Mouse (Mus musculus) lung, postnatal 0 days (tissue): Measurements from ENCODE around the gene Maged1. TPM values are rescaled to one million over a fixed set of nuclear protein-coding genes. Genes with fewer than 3 reads are reported as not detected.
"Not testable (repeated sequence)": the region's sequence is repeated elsewhere in the genome, so short reads cannot be mapped to it uniquely, and the experiment has no call there.

ENCODE experiments used
- ATAC-seq: fragments of 200-750 bp; cut with Nextera tagmentation; 2 replicates; pipeline ENCODE4 v1.8.0; 2017; ENCODE audit warnings: moderate library complexity
- DNase-seq: peaks from one replicate; pipeline ENCODE4 v3.0.0-alpha.2; 2016; ENCODE audit warnings: low spot score
- H3K27ac ChIP-seq: fragments of 300-500 bp; sonication (generic); 2 replicates; pipeline ENCODE4 v1.5.1; 2014; ENCODE audit warnings: antibody characterized with exemption, mild to moderate bottlenecking, low read length, mixed read lengths
- H3K27me3 ChIP-seq: fragments of 300-500 bp; sonication (generic); replicated peaks from 2 replicates; pipeline ENCODE4 v1.6.1; 2014; ENCODE audit warnings: low read length, mixed read lengths; ENCODE audit not compliant: insufficient read depth
- H3K36me3 ChIP-seq: fragments of 300-500 bp; sonication (generic); 2 replicates; pipeline ENCODE4 v1.6.1; 2014; ENCODE audit warnings: low read length, mixed read lengths; ENCODE audit not compliant: insufficient read depth
- H3K4me1 ChIP-seq: fragments of 300-500 bp; sonication (generic); 2 replicates; pipeline ENCODE4 v1.6.1; 2014; ENCODE audit warnings: antibody characterized with exemption, low read depth, low read length, mixed read lengths; ENCODE audit not compliant: insufficient read depth
- H3K4me2 ChIP-seq: fragments of 300-500 bp; sonication (generic); replicated peaks from 2 replicates; pipeline ENCODE4 v1.6.1; 2014; ENCODE audit warnings: low read depth, mild to moderate bottlenecking, low read length, moderate library complexity, mixed read lengths
- H3K4me3 ChIP-seq: fragments of 300-500 bp; sonication (generic); 2 replicates; pipeline ENCODE4 v1.5.1; 2014; ENCODE audit warnings: low read depth, low read length
- H3K9ac ChIP-seq: fragments of 300-500 bp; sonication (generic); replicated peaks from 2 replicates; pipeline ENCODE4 v1.6.1; 2014; ENCODE audit warnings: low read depth, mild to moderate bottlenecking
- H3K9me3 ChIP-seq: fragments of 300-500 bp; sonication (generic); 2 replicates; pipeline ENCODE4 v1.6.1; 2016; ENCODE audit warnings: low read length, mixed read lengths
- CTCF ChIP-seq: IDR thresholded peaks from 2 replicates; pipeline ENCODE4 v1.5.1; 2016; ENCODE audit warnings: antibody characterized with exemption, mild to moderate bottlenecking
- EP300 ChIP-seq: IDR thresholded peaks from 2 replicates; pipeline ENCODE4 v1.6.1; 2016; ENCODE audit warnings: antibody characterized with exemption, mild to moderate bottlenecking, control low read depth
- WGBS: fragments of 180-500 bp; shearing (Covaris S2); extraction: QIAGEN DNeasy Blood & Tissue Kit; methylation state at CpG from one replicate; pipeline ENCODE4 v1.1.7; 2014; 5-methylcytosine and 5-hydroxymethylcytosine counted together
- polyA plus RNA-seq: library from polyadenylated mRNA; unstranded; fragments of >200 nt; fragmentation: Nextera tagmentation; extraction: Ambion mirVana; gene quantifications from 2 replicates; pipeline ENCODE4 v1.2.1, GENCODE M21; 2015

Gene Maged1
- polyA plus RNA-seq, 1 experiment from 2014 or later = 222 TPM

DNA sequence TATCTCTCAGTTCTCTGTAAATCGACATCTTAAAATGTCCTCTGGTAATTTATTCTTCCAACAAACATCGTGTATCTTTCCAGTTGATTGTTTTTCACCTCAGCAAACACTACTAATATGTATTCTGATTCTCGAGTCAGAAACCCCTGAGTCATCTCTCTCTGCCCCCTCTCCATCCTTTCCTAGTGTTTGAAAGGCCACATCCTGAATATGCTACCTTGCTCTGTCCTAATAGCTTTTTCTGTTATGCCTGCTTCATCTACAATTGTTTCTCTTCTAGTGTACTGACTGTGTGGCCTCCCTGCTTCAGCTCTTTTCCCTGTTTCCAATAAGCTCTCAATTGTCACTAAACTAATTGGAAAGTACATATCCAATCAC lies 33.5 kb downstream of the Maged1 start:
- Histone ChIP-seq H3K9ac (no peak overlapping the region), H3K4me2 (no peak overlapping the region), H3K36me3 (no peaks in the 10 kb centered on the region), H3K9me3 (no peaks in the 10 kb centered on the region), H3K27ac (no peak overlapping the region), H3K27me3 (no peaks in the 10 kb centered on the region), H3K4me3 (no peak overlapping the region), H3K4me1 (no peaks in the 10 kb centered on the region)
- no peak for TF ChIP-seq CTCF
- TF ChIP-seq EP300 = no peak
- ATAC-seq (no peak), DNase-seq (no peak)
- 53% methylated on average over 3 of the region's 3 CpGs for WGBS

GRCm38 (mm10) chrX:94507698-94508441 lies 34.1 kb downstream of the Maged1 start:
- H3K27me3 ChIP-seq, DNase-seq, H3K9me3 ChIP-seq, ATAC-seq, H3K36me3 ChIP-seq, H3K4me3 ChIP-seq, H3K4me2 ChIP-seq, H3K27ac ChIP-seq, H3K9ac ChIP-seq, H3K4me1 ChIP-seq: not testable (repeated sequence)
- 31% methylated on average over 6 of the region's 14 CpGs for WGBS

- Histone ChIP-seq H3K4me1 (no peaks in the 10 kb centered on the region), H3K4me3 (no peak overlapping the region), H3K9me3 (no peaks in the 10 kb centered on the region), H3K36me3 (no peaks in the 10 kb centered on the region), H3K27ac (no peak overlapping the region), H3K4me2 (no peak overlapping the region), H3K9ac (no peak overlapping the region), H3K27me3 (no peaks in the 10 kb centered on the region)
- no peak for ATAC-seq
- no peak for TF ChIP-seq CTCF
- TF ChIP-seq EP300 = no peak
- no peak for DNase-seq
- 74% methylated on average over 2 of the region's 2 CpGs for WGBS
These were observed 55.7 kb downstream of the Maged1 start for GRCm38 (mm10) chrX:94486001-94486792.

Other genes starting within 250 kb of the Maged1 start
- not detected in 2 replicates for gene Fam90a1b, start 175.4 kb downstream of the Maged1 start, polyA plus RNA-seq
- gene Apoo, start 175.0 kb downstream of the Maged1 start, polyA plus RNA-seq = 39.8 and 42.9 TPM in 2 replicates
- gene Gspt2, start 93.9 kb upstream of the Maged1 start, polyA plus RNA-seq = 1.0 and 1.1 TPM in 2 replicates
- 1.8 and 1.9 TPM in 2 replicates for gene Zxdb, start 182.4 kb upstream of the Maged1 start, polyA plus RNA-seq